Mouse (Mus musculus) splenic B cell, adult 2 months (primary cell): ENCODE data around the gene Efemp2.

Experiments
- DNase-seq: peaks from one replicate; pipeline ENCODE4 v3.0.0-alpha.2; 2011; ENCODE audit warnings: low read depth, low spot score
- H3K27me3 ChIP-seq: 2 replicates; pipeline ENCODE4 v1.6.1; 2012; ENCODE audit warnings: mild to moderate bottlenecking, low read length, moderate library complexity, mixed read lengths; ENCODE audit not compliant: control insufficient read depth, poor library complexity, insufficient read depth, severe bottlenecking
- H3K36me3 ChIP-seq: 2 replicates; pipeline ENCODE4 v1.6.1; 2012; ENCODE audit warnings: mild to moderate bottlenecking, low read length, moderate library complexity, mixed read lengths; ENCODE audit not compliant: control insufficient read depth, poor library complexity, insufficient read depth, severe bottlenecking

Efemp2 gene

DNA sequence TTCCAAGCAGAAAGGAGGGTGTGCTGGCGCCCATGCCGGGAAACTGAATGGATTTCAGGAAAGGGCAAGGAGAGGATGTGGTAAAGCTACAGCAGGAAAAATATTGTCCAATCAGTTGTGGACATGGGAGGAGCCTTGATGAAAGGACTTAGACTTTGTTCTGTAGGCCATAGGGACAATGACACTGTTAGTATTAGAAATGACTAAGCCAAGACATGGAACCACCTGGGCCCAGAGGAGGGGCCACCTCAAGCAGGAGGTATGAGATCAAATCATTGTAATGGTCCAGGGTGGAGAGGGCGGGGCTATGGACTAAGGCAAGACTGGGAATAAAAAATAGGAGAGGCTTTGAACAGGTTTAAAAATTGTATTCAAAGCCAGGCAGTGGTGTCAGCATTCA, 45.0 kb downstream of the Efemp2 start:
- DNase-seq, result no peak
- H3K27me3 ChIP-seq, result no peaks in the 10 kb centered on the region
- H3K36me3 ChIP-seq, result no peaks in the 10 kb centered on the region

DNA sequence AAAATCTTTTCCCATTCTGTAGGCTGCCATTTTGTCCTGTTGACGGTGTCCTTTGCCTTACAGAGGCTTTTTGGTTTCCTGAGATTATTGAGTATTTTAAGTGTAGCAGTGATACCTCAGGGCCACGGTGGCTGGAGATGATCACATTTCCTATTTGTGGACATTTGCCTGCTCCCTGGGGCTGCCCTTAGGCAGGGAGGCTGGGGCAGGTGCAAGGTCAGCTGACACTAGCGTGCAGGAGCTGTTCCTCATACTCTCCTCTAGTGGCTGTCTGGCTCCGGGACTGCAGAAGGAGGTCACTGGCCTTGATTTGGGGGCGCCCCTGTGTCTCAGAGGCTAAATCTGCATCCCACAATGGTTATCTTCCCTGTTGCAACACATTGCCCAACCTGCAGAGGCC, 51.5 kb downstream of the Efemp2 start:
- no peaks in the 10 kb centered on the region for H3K27me3 ChIP-seq
- no peak for DNase-seq
- no peaks in the 10 kb centered on the region for H3K36me3 ChIP-seq

DNA sequence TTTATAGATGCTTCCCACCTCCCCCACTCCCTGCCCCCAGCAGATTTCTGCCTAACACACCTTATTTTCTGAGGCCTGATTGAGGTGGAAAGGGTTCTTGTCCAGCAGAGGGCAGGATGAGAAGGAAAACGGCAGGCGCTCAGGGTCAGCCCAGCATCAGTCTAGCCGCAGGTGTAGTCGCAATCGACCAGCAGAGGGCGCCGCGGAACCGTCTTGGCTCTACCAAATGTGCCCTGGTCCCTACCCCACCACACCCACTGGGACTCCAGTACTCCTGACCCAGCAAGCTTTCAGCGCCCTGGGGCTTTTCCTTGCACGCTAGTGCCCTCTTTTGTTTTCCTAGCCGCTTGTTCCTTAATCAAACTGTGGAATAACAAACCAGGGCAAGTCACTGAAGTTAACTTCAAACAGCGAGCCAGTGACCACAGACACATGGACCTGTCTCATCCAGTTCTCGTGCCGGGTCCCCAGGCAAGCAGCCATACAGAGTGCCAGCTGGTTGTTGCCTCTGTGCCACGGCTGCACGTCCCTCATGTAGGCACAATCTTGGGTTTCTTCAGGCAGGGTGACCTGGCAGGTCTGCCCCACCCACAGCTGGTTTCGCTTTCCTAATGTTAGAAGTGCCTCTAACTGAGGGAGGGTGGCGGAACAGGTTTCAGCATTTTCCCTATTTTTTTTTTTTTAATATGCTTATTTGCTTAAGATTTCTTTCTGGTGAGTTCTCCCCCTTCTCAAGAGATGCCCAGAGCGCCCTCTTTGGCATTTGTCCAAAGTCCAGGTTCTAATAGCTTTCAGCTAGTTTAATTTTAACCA, 55.8 kb downstream of the Efemp2 start:
- no peaks in the 10 kb centered on the region for H3K36me3 ChIP-seq
- H3K27me3 ChIP-seq, result no peaks in the 10 kb centered on the region
- peak; percentile 96 for DNase-seq

DNA sequence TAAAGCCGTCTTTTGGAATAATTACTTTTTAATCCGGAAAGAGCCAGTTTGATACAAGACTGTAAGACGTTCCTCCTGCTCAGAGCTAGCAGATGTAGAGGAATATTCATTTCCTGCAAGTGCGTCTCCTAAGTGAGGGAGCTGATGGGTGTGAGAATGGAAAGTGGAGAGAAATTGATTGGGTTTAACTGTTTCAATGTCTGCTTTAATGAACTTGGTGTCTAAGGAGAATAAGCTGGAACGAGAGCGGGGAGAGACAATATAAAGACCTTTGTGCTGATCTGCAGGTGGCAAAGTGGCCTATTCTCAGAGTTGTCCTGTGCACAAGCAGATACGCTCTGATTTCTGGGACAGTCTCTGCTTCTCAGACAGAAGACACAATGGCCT, 56.4 kb downstream of the Efemp2 start:
- H3K36me3 ChIP-seq, result no peaks in the 10 kb centered on the region
- no peak for DNase-seq
- no peaks in the 10 kb centered on the region for H3K27me3 ChIP-seq
